Comparison of ENCODE assay signal across 30 mouse cellular contexts in genomic region chr17:49974996-49975395, GRCm38 (mm10).
"Had no signal": no experiment of that assay in that cellular context is flagged by ENCODE, and none has a peak within 500 bp of the region (broad histone marks: within the 10 kb centered on the region; RNA-seq: fewer than 3 reads in every experiment).

No protein-coding gene starts in this region.

- H3K9ac ChIP-seq: limb, embryonic 12.5 days; limb, embryonic 13.5 days; limb, embryonic 15.5 days; liver, embryonic 12.5 days; liver, embryonic 13.5 days; liver, embryonic 14.5 days; liver, embryonic 15.5 days; liver, postnatal 0 days; lung, embryonic 14.5 days; lung, embryonic 15.5 days; midbrain, embryonic 12.5 days; midbrain, embryonic 13.5 days; midbrain, embryonic 15.5 days had no signal

- H3K4me2 ChIP-seq: limb, embryonic 12.5 days; limb, embryonic 13.5 days; limb, embryonic 15.5 days; liver, embryonic 11.5 days; liver, embryonic 12.5 days; liver, embryonic 13.5 days; liver, embryonic 15.5 days; lung, embryonic 14.5 days; lung, embryonic 15.5 days; midbrain, embryonic 11.5 days; midbrain, embryonic 12.5 days; midbrain, embryonic 13.5 days; midbrain, embryonic 15.5 days had no signal

- H3K4me1 ChIP-seq: limb, embryonic 10.5 days; limb, embryonic 13.5 days; limb, embryonic 15.5 days; liver, embryonic 12.5 days; liver, embryonic 13.5 days; liver, embryonic 15.5 days; lung, embryonic 15.5 days; megakaryocyte, embryonic 14.5 days; midbrain, embryonic 10.5 days; midbrain, embryonic 12.5 days had no signal

- H3K4me3 ChIP-seq: limb, embryonic 10.5 days; limb, embryonic 12.5 days; limb, embryonic 13.5 days; limb, embryonic 15.5 days; liver, embryonic 12.5 days; liver, embryonic 13.5 days; liver, embryonic 15.5 days; lung, embryonic 15.5 days; midbrain, embryonic 10.5 days; midbrain, embryonic 12.5 days; midbrain, embryonic 13.5 days; midbrain, embryonic 15.5 days; myocyte had no signal

- ATAC-seq: liver, embryonic 12.5 days; liver, postnatal 0 days; lung, postnatal 0 days; midbrain, embryonic 13.5 days; midbrain, embryonic 15.5 days; midbrain, embryonic 16.5 days had no signal

- H3K36me3 ChIP-seq: limb, embryonic 10.5 days; limb, embryonic 12.5 days; limb, embryonic 13.5 days; limb, embryonic 15.5 days; liver, embryonic 12.5 days; liver, embryonic 13.5 days; liver, embryonic 15.5 days; lung, embryonic 15.5 days; midbrain, embryonic 10.5 days; midbrain, embryonic 12.5 days; midbrain, embryonic 13.5 days; midbrain, embryonic 15.5 days had no signal

- H3K27me3 ChIP-seq: limb, embryonic 12.5 days; limb, embryonic 13.5 days; limb, embryonic 15.5 days; liver, embryonic 12.5 days; liver, embryonic 13.5 days; liver, embryonic 15.5 days; lung, embryonic 15.5 days; megakaryocyte, embryonic 14.5 days; midbrain, embryonic 12.5 days; midbrain, embryonic 13.5 days; midbrain, embryonic 15.5 days had no signal

- H3K27ac ChIP-seq: limb, embryonic 10.5 days; limb, embryonic 12.5 days; limb, embryonic 13.5 days; limb, embryonic 15.5 days; liver, embryonic 12.5 days; liver, embryonic 13.5 days; liver, embryonic 14.5 days; liver, embryonic 15.5 days; lung, embryonic 15.5 days; macrophage; midbrain, embryonic 10.5 days; midbrain, embryonic 12.5 days; midbrain, embryonic 13.5 days; midbrain, embryonic 15.5 days had no signal

- H3K9me3 ChIP-seq: limb, embryonic 10.5 days; limb, embryonic 15.5 days; liver, embryonic 13.5 days; liver, embryonic 15.5 days; lung, embryonic 15.5 days had no signal

- DNase-seq: left cerebral cortex, postnatal 4 days; liver, embryonic 13.5 days; liver, postnatal 0 days; lung, adult 18-20 months; lung, adult 2 months; lung, embryonic 14.5 days; lung, postnatal 10 days; lung, postnatal 14 days; lung, postnatal 36 days; lung, postnatal 4 days; midbrain, embryonic 14.5 days had no signal
